Mouse (Mus musculus) ovary, postnatal 36 days (tissue): Measurements from ENCODE around the gene Ctnnd2.
"Not testable (repeated sequence)": the region's sequence is repeated elsewhere in the genome, so short reads cannot be mapped to it uniquely, and the experiment has no call there.

ENCODE experiments used
- DNase-seq: peaks from one replicate; pipeline ENCODE4 v3.0.0; 2022; ENCODE audit warnings: low spot score, mixed read lengths

Gene Ctnnd2

GRCm38 (mm10) chr15:30172391-30173281 is at the start of gene Ctnnd2:
Gene Ctnnd2, plus strand, starts transcription at chr15:30172593.
- DNase-seq: peak; percentile 20

DNA sequence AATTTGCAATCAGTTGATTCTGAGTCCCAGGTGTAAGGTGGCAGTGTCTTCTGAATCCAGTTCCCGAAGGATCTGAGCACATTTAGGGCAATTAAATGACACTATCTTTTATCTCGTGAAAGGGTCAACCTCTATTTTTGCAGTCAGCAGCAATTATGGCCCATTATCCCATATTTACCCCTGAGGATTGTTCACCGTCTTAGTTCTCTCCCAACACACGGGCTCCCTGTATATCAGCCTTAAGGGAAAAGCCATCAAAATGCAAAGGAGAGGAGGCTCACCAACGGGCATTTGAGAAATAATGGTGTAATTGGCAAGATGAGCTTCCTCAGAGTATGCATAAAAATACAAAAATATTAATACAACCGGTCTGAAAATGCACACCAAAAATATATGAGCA is 41.7 kb upstream of the Ctnnd2 start:
- DNase-seq: no peak

GRCm38 (mm10) chr15:30139626-30140025 is 32.8 kb upstream of the Ctnnd2 start:
- DNase-seq: not testable (repeated sequence)

DNA sequence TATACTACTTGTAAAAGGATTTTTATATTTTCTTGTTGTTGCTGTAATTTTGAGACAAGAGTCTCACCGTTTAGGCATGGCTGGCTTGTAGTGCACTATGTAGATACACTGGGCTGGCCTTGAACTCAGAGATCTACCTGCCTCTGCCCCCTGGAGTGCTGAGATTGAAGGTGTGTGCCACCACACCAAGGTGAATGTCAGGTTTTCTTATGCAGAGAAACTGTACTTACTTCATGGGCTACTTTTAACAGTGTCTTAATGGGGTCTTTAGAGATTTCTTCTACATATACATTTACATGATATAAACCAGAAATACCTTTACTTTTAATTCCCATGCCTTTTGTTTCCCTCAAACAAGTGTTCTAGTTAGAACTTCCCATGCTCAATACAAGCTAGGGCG is 27.0 kb upstream of the Ctnnd2 start:
- no peak for DNase-seq

GRCm38 (mm10) chr15:30152176-30152575 is 20.2 kb upstream of the Ctnnd2 start:
- no peak for DNase-seq

DNA sequence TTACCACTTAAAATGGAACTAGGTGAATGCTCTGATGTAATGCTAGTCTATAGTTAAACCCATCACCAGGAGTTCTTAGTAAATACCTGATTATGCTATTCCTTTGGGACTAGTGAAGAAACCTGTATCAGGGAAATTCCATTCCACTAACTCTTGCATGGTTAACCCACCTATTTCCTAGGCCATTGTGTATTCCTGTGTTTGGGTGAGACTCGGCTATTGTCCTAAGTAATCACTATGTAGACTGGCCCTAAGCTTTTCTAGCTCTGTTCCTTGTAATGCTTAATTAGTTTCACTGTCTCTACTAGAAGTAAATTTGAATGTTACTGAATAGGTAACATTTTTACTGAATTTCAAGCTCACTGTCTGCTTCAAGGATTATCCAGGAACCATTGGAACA is 14.4 kb upstream of the Ctnnd2 start:
- no peak for DNase-seq

GRCm38 (mm10) chr15:30170031-30170430 is 2.4 kb upstream of the Ctnnd2 start:
- DNase-seq: no peak

DNA sequence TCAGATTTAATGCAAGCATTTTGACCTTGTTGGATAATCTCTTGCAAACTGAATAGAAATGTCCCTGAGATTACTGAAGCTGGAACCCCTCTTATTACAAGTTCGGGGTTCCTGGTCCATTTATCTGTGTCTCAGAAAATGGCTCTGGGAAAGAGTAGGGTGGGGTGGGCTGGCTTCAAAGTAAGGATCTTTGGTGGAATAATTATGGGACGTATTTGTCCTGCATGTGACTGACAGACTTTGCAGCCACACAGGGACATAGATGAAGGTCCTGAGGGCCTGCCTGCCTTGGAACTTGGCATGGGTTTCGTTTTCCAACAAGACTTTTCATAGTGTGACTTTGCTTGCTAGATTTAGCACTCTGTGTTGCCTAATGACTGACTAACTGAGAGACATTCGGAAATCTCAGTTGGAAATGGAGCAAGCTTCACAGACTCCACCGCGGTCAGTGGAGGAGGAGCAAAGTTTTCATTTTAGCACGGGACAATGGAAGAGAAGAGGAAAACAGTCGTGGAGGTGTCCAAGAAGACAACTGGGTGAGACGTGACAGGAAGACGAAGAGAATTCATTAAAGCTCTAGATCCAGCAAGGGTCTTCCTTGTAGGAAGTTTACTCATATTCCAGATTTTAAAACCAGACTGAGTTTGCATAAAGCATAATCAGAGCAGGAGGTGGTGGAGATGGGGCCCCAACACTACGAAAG is 749 bp upstream of the Ctnnd2 start:
- DNase-seq: no peak

- no peak for DNase-seq
Measured at GRCm38 (mm10) chr15:30173370-30173941, 1.1 kb downstream of the Ctnnd2 start.

- DNase-seq: no peak
Measured at GRCm38 (mm10) chr15:30174321-30174720, 1.9 kb downstream of the Ctnnd2 start.

DNA sequence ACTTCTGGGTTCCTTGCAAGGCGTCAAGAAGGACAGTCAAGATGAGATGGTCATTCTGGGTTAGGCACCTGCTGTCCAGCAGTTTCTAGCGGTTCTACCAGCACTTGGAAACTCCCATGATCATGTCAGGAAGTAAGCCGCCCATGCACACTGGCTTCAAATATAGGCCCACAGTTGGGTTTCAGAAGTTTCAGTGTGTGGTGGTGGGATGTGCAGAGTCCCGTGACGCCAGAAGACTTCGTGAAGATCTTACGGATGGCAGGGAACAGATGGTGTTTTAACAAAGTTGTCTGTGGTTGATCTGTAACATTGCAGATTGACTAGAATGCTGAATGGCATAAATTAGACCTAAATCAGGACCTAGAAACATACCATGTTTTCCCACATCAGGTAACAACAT is 11.6 kb downstream of the Ctnnd2 start:
- DNase-seq: no peak

DNA sequence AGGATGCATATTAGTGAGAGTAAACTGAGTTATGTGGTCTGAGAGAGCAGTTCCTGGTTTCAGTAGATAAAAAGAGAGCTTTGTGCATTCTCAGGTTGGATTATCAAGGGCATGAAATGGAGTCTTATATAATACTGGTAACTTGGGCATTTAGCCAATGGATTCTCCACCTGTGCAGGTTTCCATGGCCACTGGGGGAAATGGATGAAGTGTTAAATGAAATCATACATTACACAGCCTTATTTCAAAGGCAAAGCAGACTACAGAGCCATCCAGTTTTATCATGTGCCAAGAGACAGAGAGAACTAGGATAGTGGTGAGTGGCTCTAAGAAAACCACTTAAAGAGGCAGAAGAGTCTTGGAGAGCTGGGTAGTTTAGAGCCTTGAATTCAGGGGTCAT is 18.5 kb downstream of the Ctnnd2 start:
- DNase-seq: no peak

- no peak for DNase-seq
Measured at GRCm38 (mm10) chr15:30191931-30192668, 19.7 kb downstream of the Ctnnd2 start.

- DNase-seq: no peak
Measured at GRCm38 (mm10) chr15:30198429-30198828, 26.0 kb downstream of the Ctnnd2 start.

DNA sequence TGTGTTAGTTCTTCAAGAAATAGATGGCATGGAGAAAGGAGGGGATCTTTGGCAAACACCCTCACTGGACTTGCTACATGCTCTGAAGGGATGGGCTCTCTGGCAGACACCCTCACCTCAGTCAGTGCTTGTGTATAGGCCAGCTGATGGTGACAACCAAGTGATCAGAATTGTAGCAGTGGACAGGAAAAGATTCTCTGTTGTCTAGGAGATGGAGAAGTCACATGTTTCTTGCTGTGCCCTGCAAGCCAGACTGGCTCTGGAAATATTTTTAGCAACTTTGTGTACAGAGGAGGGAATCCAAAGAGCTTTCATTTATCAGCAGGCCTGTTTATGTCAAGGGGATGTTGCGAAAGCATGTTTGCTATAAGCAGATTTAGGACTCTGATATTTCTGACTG is 27.4 kb downstream of the Ctnnd2 start:
- no peak for DNase-seq

GRCm38 (mm10) chr15:30201211-30201610 is 28.8 kb downstream of the Ctnnd2 start:
- DNase-seq: no peak

DNA sequence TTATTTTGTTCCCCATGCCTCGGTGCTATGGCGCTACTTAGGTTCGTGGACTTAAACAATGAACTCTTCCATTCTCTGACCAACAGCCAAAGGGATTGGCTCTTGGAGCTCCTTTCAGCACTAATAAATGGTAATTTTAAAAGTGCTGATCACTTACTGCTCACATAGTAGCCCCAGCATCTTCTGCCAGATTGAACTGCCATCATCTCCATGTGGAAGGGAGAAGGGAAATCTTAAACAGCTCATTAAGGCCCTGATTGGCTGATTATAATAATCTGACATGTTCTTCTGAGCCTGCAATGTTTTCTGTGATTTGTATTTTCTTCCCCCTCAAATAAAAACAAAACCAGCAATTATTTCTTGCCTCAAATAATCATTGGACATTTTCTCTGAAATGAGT is 29.2 kb downstream of the Ctnnd2 start:
- DNase-seq: no peak

GRCm38 (mm10) chr15:30212746-30213145 is 40.4 kb downstream of the Ctnnd2 start:
- DNase-seq: no peak

GRCm38 (mm10) chr15:30215871-30216270 is 43.5 kb downstream of the Ctnnd2 start:
- DNase-seq: no peak

DNA sequence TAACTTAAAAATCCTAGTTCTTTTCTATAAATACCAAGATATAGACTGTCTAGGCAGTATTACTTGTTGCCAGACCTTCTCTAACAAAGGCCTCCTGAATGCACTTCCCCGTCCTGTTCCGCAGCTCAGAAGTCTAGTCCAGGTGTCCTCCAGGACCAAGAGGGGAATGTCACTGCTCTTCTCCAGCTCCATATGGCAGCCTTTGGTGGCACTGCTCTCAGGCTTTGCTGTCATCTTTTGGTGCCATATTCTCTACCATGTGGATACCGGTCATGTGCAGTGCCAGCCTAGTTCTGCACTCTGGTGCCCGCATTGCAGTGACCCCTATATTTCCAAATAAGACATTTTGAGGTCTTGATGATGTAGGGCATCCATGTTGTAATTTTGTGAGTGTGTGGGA is 56.7 kb downstream of the Ctnnd2 start:
- no peak for DNase-seq

DNA sequence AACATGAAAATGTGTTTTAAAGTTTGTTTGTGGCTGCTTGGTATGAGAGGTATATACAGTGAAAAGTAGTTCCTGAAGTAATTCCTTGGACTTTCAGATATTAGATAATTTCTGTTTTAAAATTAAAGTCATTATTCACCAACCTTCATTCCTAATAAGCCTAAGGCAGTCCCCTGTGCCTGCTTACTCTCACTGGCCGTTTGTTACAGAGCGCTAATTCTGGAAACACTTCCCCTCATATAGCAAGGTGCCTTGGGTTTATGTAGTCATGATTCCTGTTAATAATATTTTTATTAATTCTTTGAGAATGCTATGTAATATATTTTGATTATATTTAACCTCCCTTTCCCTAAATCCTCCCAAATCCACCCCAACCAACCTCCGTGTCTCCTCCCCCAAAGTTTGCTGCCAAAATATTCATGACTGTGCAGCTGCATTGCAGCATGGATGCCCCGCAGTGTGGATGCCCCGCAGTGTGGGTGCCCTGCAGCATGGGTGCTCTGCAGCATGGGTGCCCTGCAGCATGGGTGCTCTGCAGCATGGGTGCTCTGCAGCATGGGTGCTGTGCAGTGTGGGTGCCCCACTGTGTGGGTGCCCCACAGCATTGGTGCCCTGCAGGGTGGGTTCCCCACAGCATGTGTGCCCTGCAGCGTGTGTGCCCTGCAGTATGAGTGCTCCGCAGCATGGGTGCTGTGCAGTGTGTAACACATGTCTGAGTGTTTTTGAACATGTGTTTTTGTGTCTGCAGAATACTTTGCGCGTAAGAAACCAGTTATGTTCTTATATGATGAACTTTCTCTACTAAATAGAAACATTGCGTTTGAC is 63.0 kb downstream of the Ctnnd2 start:
- no peak for DNase-seq
